Mouse (Mus musculus): ENCODE results near the gene Dpy19l1.

Dpy19l1 gene

DNA sequence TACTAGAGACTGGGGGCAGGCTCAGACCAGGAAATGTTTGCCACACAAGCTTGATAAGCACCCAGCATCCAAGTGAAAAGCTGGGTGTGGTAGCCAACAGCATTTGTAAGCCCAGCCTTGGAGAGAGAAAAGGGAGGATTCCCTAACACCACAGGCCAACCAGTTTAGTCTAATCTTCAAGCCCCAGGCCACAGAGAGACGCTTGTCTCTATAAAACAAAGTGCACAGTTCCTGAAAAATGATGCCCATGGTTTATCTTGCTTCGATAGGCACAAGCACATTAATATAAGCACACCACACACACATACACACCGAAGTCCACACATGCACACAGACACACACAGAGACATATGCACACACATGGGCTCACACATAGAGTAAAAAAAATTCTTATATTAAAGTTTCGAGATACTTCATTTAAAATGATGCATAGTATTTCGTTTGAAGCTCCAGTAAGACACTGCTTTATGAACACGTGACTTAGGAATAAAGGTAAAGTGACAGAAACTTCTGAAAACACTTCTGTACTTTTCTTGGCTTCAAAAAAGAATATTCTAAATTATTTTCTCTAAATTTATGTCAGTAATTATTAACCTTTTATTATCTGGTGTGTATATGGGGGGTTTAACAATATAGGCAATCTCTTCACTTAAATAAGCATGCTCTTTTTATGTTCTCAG, 14.4 kb downstream of the Dpy19l1 start:
- peaks cover 42% of the 10 kb centered on the region for H3K4me1 ChIP-seq (replicated peaks; ENCODE audit: low read depth, low read length)
- TF ChIP-seq CTCF (conservative IDR thresholded peaks at IDR 0.05; ENCODE audit: low read length), result no peak
- TF ChIP-seq POU5F1 (IDR thresholded peaks at IDR 0.05; ENCODE audit: borderline replicate concordance, low read length), result no peak
- no peak for TF ChIP-seq NANOG (IDR thresholded peaks at IDR 0.05; ENCODE audit: borderline replicate concordance, low read length)
- no peak overlapping the region for H3K4me3 ChIP-seq (replicated peaks; ENCODE audit: low read length)
- no peaks in the 10 kb centered on the region for H3K27me3 ChIP-seq (ENCODE audit: insufficient read depth, low read length)
- H3K36me3 ChIP-seq (ENCODE audit: insufficient read depth, low read length), result no peaks in the 10 kb centered on the region
- H3K9me3 ChIP-seq (ENCODE audit: low read length), result no peaks in the 10 kb centered on the region

DNA sequence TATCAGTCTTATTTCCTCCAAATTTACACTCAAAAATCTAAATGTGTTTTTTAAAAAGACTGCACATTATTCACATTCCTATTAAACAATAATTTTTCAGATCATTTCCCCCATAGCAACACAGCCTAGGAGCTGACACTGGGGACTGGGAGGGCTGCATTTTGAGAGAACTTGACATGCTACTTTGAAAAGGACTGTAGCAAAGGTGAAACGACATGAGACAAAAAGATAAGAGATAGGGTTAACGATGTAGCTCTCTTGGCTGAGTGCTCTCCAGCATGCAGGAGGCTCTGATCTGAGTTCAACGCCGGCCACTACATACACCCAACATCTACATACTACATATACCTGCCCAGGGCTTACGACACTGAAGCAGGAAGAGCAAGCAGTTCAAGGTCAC, 20.6 kb downstream of the Dpy19l1 start:
- TF ChIP-seq POU5F1 (IDR thresholded peaks at IDR 0.05; ENCODE audit: borderline replicate concordance, low read length), result no peak
- TF ChIP-seq NANOG (IDR thresholded peaks at IDR 0.05; ENCODE audit: borderline replicate concordance, low read length), result no peak
- TF ChIP-seq CTCF (conservative IDR thresholded peaks at IDR 0.05; ENCODE audit: low read length), result no peak
- Histone ChIP-seq H3K4me3 (replicated peaks; ENCODE audit: low read length) (no peak overlapping the region), H3K9me3 (ENCODE audit: low read length) (no peaks in the 10 kb centered on the region), H3K27me3 (ENCODE audit: insufficient read depth, low read length) (no peaks in the 10 kb centered on the region), H3K4me1 (replicated peaks; ENCODE audit: low read depth, low read length) (peaks cover 9% of the 10 kb centered on the region), H3K36me3 (ENCODE audit: insufficient read depth, low read length) (peaks cover 7% of the 10 kb centered on the region; the same call in 1 of the 2 replicates)

DNA sequence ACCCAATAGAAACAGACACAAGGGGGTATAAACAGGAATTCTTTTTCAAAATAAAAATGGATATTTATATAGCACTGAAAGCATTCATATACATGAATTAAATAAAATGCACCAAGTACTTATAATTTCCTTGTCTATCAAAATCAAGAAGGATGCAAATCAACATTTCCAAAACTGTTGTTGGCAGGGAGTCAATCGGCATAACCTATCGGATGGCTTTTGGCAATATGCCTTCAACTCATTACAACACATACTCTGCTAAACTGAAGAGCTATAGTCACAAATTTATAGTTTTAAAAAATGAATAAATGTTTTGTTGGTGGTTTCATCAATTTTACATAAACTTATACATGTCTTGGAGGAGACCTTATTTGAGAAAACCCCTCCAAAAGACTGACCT, 25.7 kb downstream of the Dpy19l1 start:
- Histone ChIP-seq H3K36me3 (ENCODE audit: insufficient read depth, low read length) (peaks cover 20% of the 10 kb centered on the region; the same call in 1 of the 2 replicates), H3K4me1 (replicated peaks; ENCODE audit: low read depth, low read length) (no peaks in the 10 kb centered on the region), H3K4me3 (replicated peaks; ENCODE audit: low read length) (no peak overlapping the region), H3K9me3 (ENCODE audit: low read length) (no peaks in the 10 kb centered on the region), H3K27me3 (ENCODE audit: insufficient read depth, low read length) (no peaks in the 10 kb centered on the region)
- TF ChIP-seq POU5F1 (IDR thresholded peaks at IDR 0.05; ENCODE audit: borderline replicate concordance, low read length) (no peak), NANOG (IDR thresholded peaks at IDR 0.05; ENCODE audit: borderline replicate concordance, low read length) (no peak), CTCF (conservative IDR thresholded peaks at IDR 0.05; ENCODE audit: low read length) (no peak)

DNA sequence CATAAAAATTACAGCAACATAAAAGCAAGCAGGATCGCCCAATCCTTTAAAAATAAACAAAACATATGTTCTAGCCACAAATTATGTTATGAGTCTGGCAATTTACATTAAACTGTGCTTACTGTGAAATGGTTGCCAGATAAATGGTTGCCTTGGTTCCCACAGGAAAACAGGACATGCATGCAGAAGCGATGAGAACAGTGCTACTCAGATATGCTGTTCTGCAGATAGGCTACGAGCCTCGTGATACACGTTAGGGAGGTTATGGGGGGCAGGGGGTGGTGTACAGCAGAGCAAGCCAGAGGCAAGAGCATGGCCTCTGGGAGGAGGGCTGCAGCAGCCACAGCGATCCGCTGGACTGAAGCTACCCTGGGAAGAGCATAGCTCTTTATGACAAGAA, 29.1 kb downstream of the Dpy19l1 start:
- H3K4me3 ChIP-seq (replicated peaks; ENCODE audit: low read length), result no peak overlapping the region
- H3K36me3 ChIP-seq (ENCODE audit: insufficient read depth, low read length), result peaks cover 29% of the 10 kb centered on the region
- H3K4me1 ChIP-seq (replicated peaks; ENCODE audit: low read depth, low read length), result no peaks in the 10 kb centered on the region
- no peaks in the 10 kb centered on the region for H3K27me3 ChIP-seq (ENCODE audit: insufficient read depth, low read length)
- TF ChIP-seq POU5F1 (IDR thresholded peaks at IDR 0.05; ENCODE audit: borderline replicate concordance, low read length) (no peak), CTCF (conservative IDR thresholded peaks at IDR 0.05; ENCODE audit: low read length) (no peak), NANOG (IDR thresholded peaks at IDR 0.05; ENCODE audit: borderline replicate concordance, low read length) (no peak)
- no peaks in the 10 kb centered on the region for H3K9me3 ChIP-seq (ENCODE audit: low read length)

GRCm38 (mm10) chr9:24472514-24472913, 30.4 kb downstream of the Dpy19l1 start:
- H3K9me3 ChIP-seq (ENCODE audit: low read length), result no peaks in the 10 kb centered on the region
- H3K4me1 ChIP-seq (replicated peaks; ENCODE audit: low read depth, low read length), result no peaks in the 10 kb centered on the region
- no peaks in the 10 kb centered on the region for H3K27me3 ChIP-seq (ENCODE audit: insufficient read depth, low read length)
- peaks cover 34% of the 10 kb centered on the region for H3K36me3 ChIP-seq (ENCODE audit: insufficient read depth, low read length)
- no peak overlapping the region for H3K4me3 ChIP-seq (replicated peaks; ENCODE audit: low read length)
- TF ChIP-seq CTCF (conservative IDR thresholded peaks at IDR 0.05; ENCODE audit: low read length) (no peak), NANOG (IDR thresholded peaks at IDR 0.05; ENCODE audit: borderline replicate concordance, low read length) (no peak), POU5F1 (IDR thresholded peaks at IDR 0.05; ENCODE audit: borderline replicate concordance, low read length) (no peak)

GRCm38 (mm10) chr9:24470166-24470565, 32.8 kb downstream of the Dpy19l1 start:
- H3K27me3 ChIP-seq (ENCODE audit: insufficient read depth, low read length), result no peaks in the 10 kb centered on the region
- H3K4me3 ChIP-seq (replicated peaks; ENCODE audit: low read length), result no peak overlapping the region
- TF ChIP-seq NANOG (IDR thresholded peaks at IDR 0.05; ENCODE audit: borderline replicate concordance, low read length), result no peak
- no peak for TF ChIP-seq POU5F1 (IDR thresholded peaks at IDR 0.05; ENCODE audit: borderline replicate concordance, low read length)
- TF ChIP-seq CTCF (conservative IDR thresholded peaks at IDR 0.05; ENCODE audit: low read length), result no peak
- no peaks in the 10 kb centered on the region for H3K9me3 ChIP-seq (ENCODE audit: low read length)
- no peaks in the 10 kb centered on the region for H3K4me1 ChIP-seq (replicated peaks; ENCODE audit: low read depth, low read length)
- peaks cover 34% of the 10 kb centered on the region for H3K36me3 ChIP-seq (ENCODE audit: insufficient read depth, low read length)

DNA sequence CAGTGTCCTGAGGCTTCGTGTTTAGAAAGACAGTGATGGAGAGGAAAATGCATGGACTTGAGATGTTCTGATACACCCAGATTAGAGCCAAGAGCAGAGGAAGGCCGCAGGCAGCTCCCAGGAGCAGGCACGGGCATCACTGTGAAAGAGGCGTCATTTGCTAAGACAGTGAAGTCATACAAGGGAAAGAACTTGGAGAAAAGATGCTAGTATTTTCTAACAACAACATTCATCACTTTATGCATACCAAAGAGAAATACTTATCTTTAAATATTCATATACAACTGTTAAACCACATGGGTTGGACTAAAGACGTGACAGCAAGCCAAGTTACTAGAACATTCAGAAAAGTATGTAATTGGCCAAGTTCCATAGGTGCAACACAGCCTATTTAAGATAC, 35.8 kb downstream of the Dpy19l1 start:
- Histone ChIP-seq H3K27me3 (ENCODE audit: insufficient read depth, low read length) (no peaks in the 10 kb centered on the region), H3K4me3 (replicated peaks; ENCODE audit: low read length) (no peak overlapping the region), H3K36me3 (ENCODE audit: insufficient read depth, low read length) (peaks cover 33% of the 10 kb centered on the region), H3K9me3 (ENCODE audit: low read length) (no peaks in the 10 kb centered on the region), H3K4me1 (replicated peaks; ENCODE audit: low read depth, low read length) (no peaks in the 10 kb centered on the region)
- TF ChIP-seq CTCF (conservative IDR thresholded peaks at IDR 0.05; ENCODE audit: low read length) (no peak), POU5F1 (IDR thresholded peaks at IDR 0.05; ENCODE audit: borderline replicate concordance, low read length) (no peak), NANOG (IDR thresholded peaks at IDR 0.05; ENCODE audit: borderline replicate concordance, low read length) (no peak)

GRCm38 (mm10) chr9:24466649-24467048, 36.3 kb downstream of the Dpy19l1 start:
- no peak for TF ChIP-seq NANOG (IDR thresholded peaks at IDR 0.05; ENCODE audit: borderline replicate concordance, low read length)
- TF ChIP-seq CTCF (conservative IDR thresholded peaks at IDR 0.05; ENCODE audit: low read length), result no peak
- TF ChIP-seq POU5F1 (IDR thresholded peaks at IDR 0.05; ENCODE audit: borderline replicate concordance, low read length), result no peak

More at GRCm38 (mm10) chr9:24466649-24467048, 36.3 kb downstream of the Dpy19l1 start:
- Histone ChIP-seq H3K4me1 (replicated peaks; ENCODE audit: low read depth, low read length) (no peaks in the 10 kb centered on the region), H3K36me3 (ENCODE audit: insufficient read depth, low read length) (peaks cover 38% of the 10 kb centered on the region), H3K4me3 (replicated peaks; ENCODE audit: low read length) (no peak overlapping the region), H3K27me3 (ENCODE audit: insufficient read depth, low read length) (no peaks in the 10 kb centered on the region), H3K9me3 (ENCODE audit: low read length) (no peaks in the 10 kb centered on the region)
